Comparison of ENCODE assay signal across 24 mouse cellular contexts in the genomic region with DNA sequence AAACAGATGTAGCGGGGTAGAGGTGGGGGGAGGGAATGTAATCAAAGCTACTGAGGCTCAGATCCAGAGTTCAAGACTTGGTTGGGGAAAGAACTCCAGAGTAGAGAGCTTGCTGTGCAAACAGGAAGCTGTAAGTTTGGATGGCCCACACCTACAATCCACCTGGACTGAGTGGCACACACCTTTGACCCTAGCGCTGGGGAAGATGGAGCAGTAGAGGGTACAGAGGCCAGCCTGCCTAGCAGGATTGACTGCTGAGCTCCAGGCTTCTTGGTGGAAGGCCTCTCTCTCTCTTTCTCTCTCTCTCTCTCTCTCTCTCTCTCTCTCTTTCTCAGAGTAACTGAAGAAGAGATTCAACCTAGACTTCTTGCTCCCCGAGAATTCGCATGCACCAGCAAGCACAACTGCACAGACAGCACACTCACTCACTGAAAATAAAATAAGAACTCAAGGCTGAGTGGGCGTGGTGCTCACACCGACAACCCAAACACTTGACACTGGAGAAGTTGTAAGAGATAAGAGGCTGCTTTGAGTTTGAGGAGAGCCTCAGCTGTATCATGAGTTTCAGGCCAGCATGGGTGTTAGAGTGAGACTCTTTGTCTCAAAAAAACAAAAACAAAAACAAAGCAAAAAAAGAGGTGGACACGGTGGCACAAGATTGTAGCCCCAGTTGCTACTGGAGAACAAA. TPM values are rescaled to one million over a fixed set of nuclear protein-coding genes. Genes with fewer than 3 reads are reported as not detected.
DNase-seq lines count a peak whose midpoint lies in the region; ATAC-seq and TF ChIP-seq lines count a peak whose summit lies in the region.
"Had no signal": no experiment of that assay in that cellular context is flagged by ENCODE, and none has a peak within 500 bp of the region (broad histone marks: within the 10 kb centered on the region; RNA-seq: fewer than 3 reads in every experiment).

No protein-coding gene starts in this region.

- 0 out of 2 replicates have a peak, but pooled peaks cover 9% of the 10 kb centered on the region for H3K27me3 ChIP-seq in heart, embryonic 12.5 days (replicated peaks)
- H3K27me3 ChIP-seq in liver, embryonic 12.5 days (replicated peaks): peaks cover 20% of the 10 kb centered on the region
- H3K27me3 ChIP-seq in small intestine, adult 2 months (ENCODE audit: control insufficient read depth, insufficient read depth, low read length): no peaks in the 10 kb centered on the region
- H3K27me3 ChIP-seq: embryonic facial prominence, embryonic 12.5 days; forebrain, embryonic 15.5 days had no signal

- no peaks in the 10 kb centered on the region for H3K36me3 ChIP-seq in heart, embryonic 12.5 days
- H3K36me3 ChIP-seq in liver, embryonic 12.5 days: no peaks in the 10 kb centered on the region
- no peaks in the 10 kb centered on the region for H3K36me3 ChIP-seq in small intestine, adult 2 months (ENCODE audit: control insufficient read depth, insufficient read depth, low read length)
- H3K36me3 ChIP-seq: embryonic facial prominence, embryonic 12.5 days; forebrain, embryonic 15.5 days; G1E; hindbrain, embryonic 13.5 days; lung, embryonic 15.5 days had no signal

- TF ChIP-seq CTCF in small intestine, adult 2 months (IDR thresholded peaks at IDR 0.05; ENCODE audit: extremely low read depth, insufficient read length, insufficient replicate concordance, low read depth, low read length): no peak

- H3K4me1 ChIP-seq in heart, embryonic 12.5 days (replicated peaks): peaks cover 17% of the 10 kb centered on the region
- H3K4me1 ChIP-seq in liver, embryonic 12.5 days: peaks cover 54% of the 10 kb centered on the region
- H3K4me1 ChIP-seq in small intestine, adult 2 months (ENCODE audit: control insufficient read depth, insufficient read depth, insufficient read length, low read length): peaks cover 12% of the 10 kb centered on the region

- ATAC-seq in heart, embryonic 12.5 days (ENCODE audit: insufficient number of reproducible peaks, low FRiP score): peak; percentile 43; the same call in 1 of the 2 replicates
- ATAC-seq in liver, embryonic 12.5 days: peak; percentile 65

- H3K4me3 ChIP-seq in heart, embryonic 12.5 days: no peak overlapping the region
- no peak overlapping the region for H3K4me3 ChIP-seq in liver, embryonic 12.5 days
- no peak overlapping the region for H3K4me3 ChIP-seq in small intestine, adult 2 months (ENCODE audit: low read depth, low read length)

- no peak overlapping the region for H3K4me2 ChIP-seq in heart, embryonic 12.5 days
- H3K4me2 ChIP-seq in liver, embryonic 12.5 days: peak overlapping the region; percentile 77

- no peak overlapping the region for H3K9ac ChIP-seq in heart, embryonic 12.5 days
- peak overlapping the region; percentile 70; the same call in 1 of the 2 replicates for H3K9ac ChIP-seq in liver, embryonic 12.5 days
- H3K9ac ChIP-seq: forebrain, embryonic 15.5 days had no signal

- no peak overlapping the region for H3K27ac ChIP-seq in heart, embryonic 12.5 days (ENCODE audit: poor library complexity, severe bottlenecking)
- peak overlapping the region; percentile 81 for H3K27ac ChIP-seq in liver, embryonic 12.5 days
- peak overlapping the region; percentile 42 for H3K27ac ChIP-seq in small intestine, adult 2 months (ENCODE audit: insufficient read depth, low read depth, low read length)
- H3K27ac ChIP-seq: embryonic facial prominence, embryonic 12.5 days; hindbrain, embryonic 13.5 days; lung, embryonic 15.5 days; macrophage had no signal

- H3K9me3 ChIP-seq in heart, embryonic 12.5 days (replicated peaks): no peaks in the 10 kb centered on the region
- no peaks in the 10 kb centered on the region for H3K9me3 ChIP-seq in liver, embryonic 12.5 days (replicated peaks)
- H3K9me3 ChIP-seq: embryonic facial prominence, embryonic 12.5 days; forebrain, embryonic 15.5 days; G1E; hindbrain, embryonic 13.5 days; limb, embryonic 12.5 days; lung, embryonic 15.5 days had no signal

- no peak for TF ChIP-seq POLR2A in small intestine, adult 2 months (IDR thresholded peaks at IDR 0.05; ENCODE audit: low read depth, low read length)

- no peak for DNase-seq in heart, adult 9 months (ENCODE audit: low spot score in 2 of 2)
- DNase-seq in ovary, postnatal 36 days (ENCODE audit: low spot score): peak; percentile 29
- no peak for DNase-seq in ovary, postnatal 14 days (ENCODE audit: low spot score)
- no peak for DNase-seq in layer of hippocampus, adult 9-10 months (ENCODE audit: low spot score)
- DNase-seq in thymus, postnatal 25 days: no peak
- DNase-seq: cerebellum, adult 2 months; gastrocnemius, postnatal 14 days; heart, adult 18-20 months; midbrain, embryonic 14.5 days; thymus, adult 2 months had no signal

- WGBS in heart, embryonic 12.5 days: 56% methylated on average over 7 of the region's 7 CpGs
- WGBS in liver, embryonic 12.5 days (ENCODE audit: insufficient replicate concordance): 49% methylated on average over 7 of the region's 7 CpGs
- WGBS in small intestine, adult 2 months: 39% methylated on average over 7 of the region's 7 CpGs

RNA-seq across cellular contexts. Expression of a gene that starts 1.3 kb away (rescaled TPM):
- polyA plus RNA-seq in heart, embryonic 12.5 days (2016; fragmentation: Nextera tagmentation; extraction: Ambion mirVana): 16.5 and 17.4 TPM in 2 replicates
- 11.5 and 12.4 TPM in 2 replicates for polyA plus RNA-seq in liver, embryonic 12.5 days (2016; fragmentation: Nextera tagmentation; extraction: Ambion mirVana)
- 0.44 and 0.49 TPM in 2 replicates for polyA plus RNA-seq in small intestine, adult 2 months (2012; rRNA removed)
- polyA plus RNA-seq: G1E had no signal

RNA-seq across cellular contexts. Expression of a gene that starts 2.8 kb away (rescaled TPM):
- 0.13 and 0.82 TPM in 2 replicates for polyA plus RNA-seq in heart, embryonic 12.5 days (2016; fragmentation: Nextera tagmentation; extraction: Ambion mirVana)
- polyA plus RNA-seq in liver, embryonic 12.5 days (2016; fragmentation: Nextera tagmentation; extraction: Ambion mirVana): 33.0 and 34.9 TPM in 2 replicates
- polyA plus RNA-seq in small intestine, adult 2 months (2012; rRNA removed): not detected in 2 replicates
- polyA plus RNA-seq: embryonic facial prominence, embryonic 12.5 days; forebrain, embryonic 15.5 days; G1E; heart, postnatal 0 days; hindbrain, embryonic 13.5 days; intestine, embryonic 14.5 days; kidney, embryonic 16.5 days; large intestine, adult 2 months; limb, embryonic 12.5 days; lung, embryonic 15.5 days; macrophage; midbrain, embryonic 14.5 days; thymus, adult 2 months had no signal

RNA-seq across cellular contexts. Expression of a gene that starts 12.3 kb away (rescaled TPM):
- polyA plus RNA-seq in heart, embryonic 12.5 days (2016; fragmentation: Nextera tagmentation; extraction: Ambion mirVana): 37.1 and 40.1 TPM in 2 replicates
- polyA plus RNA-seq in liver, embryonic 12.5 days (2016; fragmentation: Nextera tagmentation; extraction: Ambion mirVana): 22.5 and 23.4 TPM in 2 replicates
- 13.4 and 29.2 TPM in 2 replicates for polyA plus RNA-seq in small intestine, adult 2 months (2012; rRNA removed)

RNA-seq across cellular contexts. Expression of a gene that starts 14.8 kb away (rescaled TPM):
- polyA plus RNA-seq in heart, embryonic 12.5 days (2016; fragmentation: Nextera tagmentation; extraction: Ambion mirVana): 30.9 and 31.1 TPM in 2 replicates
- polyA plus RNA-seq in liver, embryonic 12.5 days (2016; fragmentation: Nextera tagmentation; extraction: Ambion mirVana): 38.3 and 39.8 TPM in 2 replicates
- polyA plus RNA-seq in small intestine, adult 2 months (2012; rRNA removed): 2.5 and 4.5 TPM in 2 replicates
- polyA plus RNA-seq: macrophage had no signal

RNA-seq across cellular contexts. Expression of a gene that starts 34.6 kb away (rescaled TPM):
- polyA plus RNA-seq in heart, embryonic 12.5 days (2016; fragmentation: Nextera tagmentation; extraction: Ambion mirVana): not detected in 2 replicates
- polyA plus RNA-seq in liver, embryonic 12.5 days (2016; fragmentation: Nextera tagmentation; extraction: Ambion mirVana): not detected in 2 replicates
- 0.43 TPM in 1 of 2 replicates, not detected in the other for polyA plus RNA-seq in small intestine, adult 2 months (2012; rRNA removed)
- polyA plus RNA-seq: cerebellum, adult 2 months; embryonic facial prominence, embryonic 12.5 days; forebrain, embryonic 15.5 days; heart, postnatal 0 days; hindbrain, embryonic 13.5 days; large intestine, adult 2 months; limb, embryonic 12.5 days; macrophage; midbrain, embryonic 14.5 days had no signal

Comparison
In these comparisons a context has a peak if more than half of its experiments do, and no peak if none do; other contexts are left out.
1. RNA of a gene that starts 2.8 kb away (polyA plus RNA-seq): 33.0 to 34.9 TPM in liver, embryonic 12.5 days; 0.13 to 0.82 TPM in heart, embryonic 12.5 days and not detected in small intestine, adult 2 months; every median in the first group is over 10 times any median in the second.